Mouse (Mus musculus): ENCODE measurements around the gene Nlgn2. TPM values are rescaled to one million over a fixed set of nuclear protein-coding genes. Genes with fewer than 3 reads are reported as not detected.

Gene Nlgn2
- polyA plus RNA-seq, 1 experiment from 2014 or later = 1.6 TPM

DNA sequence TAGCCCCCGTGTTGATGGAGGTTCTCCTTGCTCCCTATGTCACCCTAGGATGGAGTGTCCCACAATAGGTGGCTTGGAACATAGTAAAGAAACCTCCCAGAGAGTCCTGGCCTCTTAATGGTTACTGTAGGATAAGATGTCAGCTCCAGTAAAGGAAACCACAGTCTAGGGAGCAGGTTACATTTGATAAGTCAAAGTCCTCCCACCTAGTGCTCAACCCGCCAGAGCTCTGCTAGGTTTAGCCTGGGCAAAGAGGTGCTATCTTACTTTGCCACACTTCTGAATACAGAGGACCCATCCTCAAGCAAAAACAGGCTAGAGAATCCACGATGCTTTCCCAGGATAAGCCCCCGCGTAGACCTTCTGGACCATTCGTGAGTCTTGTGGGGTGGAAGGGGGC lies 41.4 kb upstream of the Nlgn2 start:
- peaks cover 46% of the 10 kb centered on the region for H3K4me1 ChIP-seq (replicated peaks)
- no peaks in the 10 kb centered on the region for H3K36me3 ChIP-seq
- H3K4me3 ChIP-seq = peak overlapping the region; percentile 64
- WGBS = 83% methylated on average over 6 of the region's 6 CpGs
- H3K9me3 ChIP-seq (replicated peaks) = no peaks in the 10 kb centered on the region
- H3K27ac ChIP-seq = no peak overlapping the region
- no peak overlapping the region for H3K9ac ChIP-seq
- peak overlapping the region; percentile 80 for H3K4me2 ChIP-seq
- no peak for ATAC-seq (replicated peaks; ENCODE audit: insufficient number of reproducible peaks, insufficient read depth, low FRiP score, low read depth)
- H3K27me3 ChIP-seq = no peaks in the 10 kb centered on the region; the same call in 1 of the 2 replicates

DNA sequence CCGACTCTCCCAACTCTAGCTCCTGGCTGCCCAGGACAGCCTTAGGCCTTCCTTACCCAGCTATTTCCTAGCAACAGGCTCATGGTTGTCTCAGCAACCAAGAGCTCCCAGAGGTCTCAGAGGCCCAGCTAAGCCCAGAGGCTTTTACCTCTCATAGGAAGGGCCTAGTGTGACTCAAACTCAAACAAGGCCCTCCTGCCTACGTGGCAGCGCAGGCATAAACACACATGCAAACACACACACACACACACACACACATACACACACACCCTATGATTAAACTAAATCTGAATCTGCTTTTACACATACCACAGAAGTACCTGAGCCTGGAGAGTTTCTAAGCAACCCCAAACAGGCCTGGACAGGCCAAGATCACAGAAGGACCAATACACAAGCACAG lies 40.8 kb upstream of the Nlgn2 start:
- Histone ChIP-seq H3K36me3 (no peaks in the 10 kb centered on the region), H3K9ac (no peak overlapping the region), H3K4me1 (replicated peaks) (peaks cover 46% of the 10 kb centered on the region), H3K4me2 (no peak overlapping the region), H3K9me3 (replicated peaks) (no peaks in the 10 kb centered on the region), H3K27ac (no peak overlapping the region), H3K27me3 (no peaks in the 10 kb centered on the region; the same call in 1 of the 2 replicates), H3K4me3 (no peak overlapping the region)
- no peak for ATAC-seq (replicated peaks; ENCODE audit: insufficient number of reproducible peaks, insufficient read depth, low FRiP score, low read depth)
- WGBS = 87% methylated on average over 3 of the region's 3 CpGs

DNA sequence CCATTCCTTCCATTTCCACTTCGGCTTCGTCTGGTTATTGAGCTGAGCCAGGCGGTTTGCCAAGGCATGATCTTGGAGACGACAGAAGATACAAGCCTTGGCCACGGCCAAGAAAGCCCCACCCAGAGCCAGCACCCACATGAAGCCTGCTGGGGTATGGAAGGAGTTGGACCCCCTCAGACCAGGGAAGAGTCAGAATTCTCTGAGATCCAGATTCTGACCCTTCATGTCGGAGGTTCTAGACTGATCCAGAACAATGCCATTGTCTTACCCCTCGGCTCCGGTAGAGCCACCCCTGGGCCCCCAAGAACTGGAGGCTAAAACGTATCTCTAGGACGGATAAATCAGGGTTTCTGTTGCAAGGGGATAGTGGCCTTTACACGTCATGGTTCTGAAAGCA lies 40.3 kb upstream of the Nlgn2 start, which contains the start of gene Tmem95:
TSS of gene Tmem95 (minus strand) at position 141 of the 400 bp plus-strand sequence.
- peaks cover 46% of the 10 kb centered on the region for H3K4me1 ChIP-seq (replicated peaks)
- peak within 1 kb of the TSS; percentile 66; the same call in 1 of the 2 replicates for H3K27ac ChIP-seq
- H3K27me3 ChIP-seq = no peaks in the 10 kb centered on the region; the same call in 1 of the 2 replicates
- H3K9ac ChIP-seq = 0 out of 2 replicates have a peak within 1 kb of the TSS, but pooled peaks have one; percentile 3
- no peaks in the 10 kb centered on the region for H3K36me3 ChIP-seq
- WGBS = 79% methylated on average over 11 of the region's 11 CpGs
- H3K4me3 ChIP-seq = peak within 1 kb of the TSS; percentile 64
- no peaks in the 10 kb centered on the region for H3K9me3 ChIP-seq (replicated peaks)
- ATAC-seq (replicated peaks; ENCODE audit: insufficient number of reproducible peaks, insufficient read depth, low FRiP score, low read depth) = no peak
- peak within 1 kb of the TSS; percentile 53 for H3K4me2 ChIP-seq

DNA sequence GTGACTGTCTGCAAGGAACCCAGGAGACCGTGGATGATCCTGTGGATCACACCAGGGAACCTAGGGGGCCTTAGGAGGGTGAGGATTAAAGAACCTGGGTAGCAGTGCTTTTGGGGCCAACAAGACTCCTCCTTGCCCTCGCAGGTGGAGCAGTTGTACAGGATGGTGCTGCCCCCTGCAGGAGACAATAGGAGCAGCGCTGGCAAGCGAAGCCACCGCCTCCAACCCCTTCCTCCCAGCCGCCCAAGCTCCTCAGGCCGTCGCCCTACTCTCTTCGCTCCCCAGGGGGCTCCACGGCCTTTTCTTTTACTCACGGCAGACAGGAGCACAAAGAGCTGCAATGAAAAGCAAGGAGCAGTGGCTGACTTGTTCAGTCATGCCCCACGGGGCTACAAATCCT lies 39.3 kb upstream of the Nlgn2 start:
- peak; percentile 11; the same call in 1 of the 2 replicates for ATAC-seq (replicated peaks; ENCODE audit: insufficient number of reproducible peaks, insufficient read depth, low FRiP score, low read depth)
- H3K4me2 ChIP-seq = peak overlapping the region; percentile 53
- no peaks in the 10 kb centered on the region for H3K9me3 ChIP-seq (replicated peaks)
- peaks cover 42% of the 10 kb centered on the region for H3K4me1 ChIP-seq (replicated peaks)
- H3K27me3 ChIP-seq = no peaks in the 10 kb centered on the region
- no peaks in the 10 kb centered on the region for H3K36me3 ChIP-seq
- WGBS = 3% methylated on average over 12 of the region's 12 CpGs
- peak overlapping the region; percentile 66 for H3K27ac ChIP-seq
- H3K9ac ChIP-seq = 0 out of 2 replicates have a peak overlapping the region, but pooled peaks have one; percentile 3
- H3K4me3 ChIP-seq = peak overlapping the region; percentile 18

GRCm38 (mm10) chr11:69876186-69876585 lies 38.6 kb upstream of the Nlgn2 start:
- Histone ChIP-seq H3K27ac (peak overlapping the region; percentile 66), H3K4me2 (peak overlapping the region; percentile 53; the same call in 1 of the 2 replicates), H3K4me3 (no peak overlapping the region), H3K27me3 (no peaks in the 10 kb centered on the region), H3K4me1 (replicated peaks) (peaks cover 37% of the 10 kb centered on the region), H3K9me3 (replicated peaks) (no peaks in the 10 kb centered on the region), H3K36me3 (no peaks in the 10 kb centered on the region), H3K9ac (no peak overlapping the region)
- ATAC-seq (replicated peaks; ENCODE audit: insufficient number of reproducible peaks, insufficient read depth, low FRiP score, low read depth) = peak; percentile 36; the same call in 1 of the 2 replicates
- 45% methylated on average over 7 of the region's 7 CpGs for WGBS

- H3K9ac ChIP-seq = no peak overlapping the region
- H3K4me3 ChIP-seq = no peak overlapping the region
- ATAC-seq (replicated peaks; ENCODE audit: insufficient number of reproducible peaks, insufficient read depth, low FRiP score, low read depth) = no peak
- no peaks in the 10 kb centered on the region for H3K9me3 ChIP-seq (replicated peaks)
- H3K36me3 ChIP-seq = no peaks in the 10 kb centered on the region
- H3K4me1 ChIP-seq (replicated peaks) = peaks cover 19% of the 10 kb centered on the region
- no peak overlapping the region for H3K4me2 ChIP-seq
- H3K27me3 ChIP-seq = no peaks in the 10 kb centered on the region
- H3K27ac ChIP-seq = no peak overlapping the region
- WGBS = 79% methylated on average over 4 of the region's 4 CpGs
Measured at GRCm38 (mm10) chr11:69872451-69872850, 34.9 kb upstream of the Nlgn2 start.

GRCm38 (mm10) chr11:69871822-69872221 lies 34.2 kb upstream of the Nlgn2 start:
- no peak overlapping the region for H3K9ac ChIP-seq
- no peak overlapping the region for H3K27ac ChIP-seq
- H3K4me1 ChIP-seq (replicated peaks) = peaks cover 13% of the 10 kb centered on the region
- H3K9me3 ChIP-seq (replicated peaks) = no peaks in the 10 kb centered on the region
- no peak for ATAC-seq (replicated peaks; ENCODE audit: insufficient number of reproducible peaks, insufficient read depth, low FRiP score, low read depth)
- WGBS = 83% methylated on average over 7 of the region's 7 CpGs
- no peak overlapping the region for H3K4me2 ChIP-seq
- H3K27me3 ChIP-seq = no peaks in the 10 kb centered on the region
- no peak overlapping the region for H3K4me3 ChIP-seq
- H3K36me3 ChIP-seq = no peaks in the 10 kb centered on the region

DNA sequence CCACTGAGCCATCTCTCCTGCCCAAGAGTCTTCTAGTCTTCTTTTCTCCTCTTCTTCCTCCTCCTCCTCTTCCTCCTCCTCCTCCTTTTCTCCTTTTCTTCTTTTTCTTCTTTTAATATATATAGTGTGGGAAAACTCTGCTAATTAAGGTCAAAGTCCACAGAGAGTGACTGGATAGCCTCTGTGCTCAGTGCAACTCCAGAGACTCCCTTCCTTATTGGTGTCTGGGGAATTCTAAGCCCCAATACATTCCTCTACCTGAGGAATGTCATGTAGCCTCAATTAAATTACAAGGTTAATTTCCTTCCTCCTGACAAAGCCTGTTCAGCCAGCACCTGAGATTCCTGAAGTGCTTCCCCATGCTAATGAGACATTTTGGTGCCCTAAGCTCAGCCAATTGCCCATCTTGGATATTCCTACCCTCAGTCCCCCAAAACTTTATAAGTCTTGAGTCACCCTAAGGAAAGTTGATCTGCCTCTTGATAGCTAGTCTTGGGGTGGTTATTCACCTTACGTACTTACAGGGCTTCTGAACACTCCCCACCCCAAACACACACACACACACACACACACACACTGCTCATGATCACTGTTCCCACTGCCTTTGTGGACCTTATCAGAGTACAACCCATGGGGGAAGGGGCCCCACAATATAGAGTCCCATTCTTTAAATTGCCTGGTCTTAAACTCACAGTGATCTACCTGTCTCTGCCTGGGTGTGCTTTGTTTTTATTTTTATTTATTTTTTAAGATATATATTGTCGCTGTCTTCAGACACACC lies 32.9 kb upstream of the Nlgn2 start:
- H3K9me3 ChIP-seq (replicated peaks) = no peaks in the 10 kb centered on the region
- ATAC-seq (replicated peaks; ENCODE audit: insufficient number of reproducible peaks, insufficient read depth, low FRiP score, low read depth) = no peak
- 90% methylated on average over 2 of the region's 2 CpGs for WGBS

GRCm38 (mm10) chr11:69867335-69867734 lies 29.8 kb upstream of the Nlgn2 start:
- no peaks in the 10 kb centered on the region for H3K27me3 ChIP-seq
- 0 out of 2 replicates have a peak, but pooled peaks have one; percentile 14 for ATAC-seq (replicated peaks; ENCODE audit: insufficient number of reproducible peaks, insufficient read depth, low FRiP score, low read depth)
- H3K4me2 ChIP-seq = no peak overlapping the region
- H3K27ac ChIP-seq = no peak overlapping the region
- H3K4me3 ChIP-seq = no peak overlapping the region
- WGBS = 45% methylated on average over 9 of the region's 9 CpGs
- H3K9ac ChIP-seq = no peak overlapping the region
- peaks cover 4% of the 10 kb centered on the region for H3K4me1 ChIP-seq (replicated peaks)
- H3K9me3 ChIP-seq (replicated peaks) = no peaks in the 10 kb centered on the region
- H3K36me3 ChIP-seq = no peaks in the 10 kb centered on the region

More for the DNA sequence above, 32.9 kb upstream of the Nlgn2 start:
- Histone ChIP-seq H3K9ac (no peak overlapping the region), H3K4me3 (no peak overlapping the region), H3K36me3 (no peaks in the 10 kb centered on the region), H3K4me1 (replicated peaks) (0 out of 2 replicates have a peak, but pooled peaks cover under 1% of the 10 kb centered on the region), H3K4me2 (no peak overlapping the region), H3K27ac (no peak overlapping the region), H3K27me3 (no peaks in the 10 kb centered on the region)

DNA sequence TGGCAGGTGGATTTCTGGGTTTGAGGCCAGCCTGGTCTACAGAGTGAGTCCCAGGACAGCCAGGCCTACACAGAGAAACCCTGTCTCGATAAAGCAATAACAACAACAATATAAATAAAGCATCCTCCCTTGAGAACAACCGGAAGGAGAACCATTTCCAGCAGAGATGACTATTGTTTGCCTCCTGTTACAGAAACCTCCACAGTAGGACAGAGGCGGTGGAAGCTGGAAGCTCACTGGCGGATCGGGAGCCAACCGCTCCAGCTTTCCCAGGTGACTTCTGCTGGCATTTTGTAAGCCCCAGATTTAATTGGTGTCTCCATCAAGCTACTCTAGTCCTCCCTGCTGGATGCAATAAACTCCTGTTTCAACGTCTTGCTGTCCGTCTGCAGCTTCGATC lies 28.0 kb upstream of the Nlgn2 start:
- Histone ChIP-seq H3K4me2 (no peak overlapping the region), H3K4me1 (replicated peaks) (peaks cover 4% of the 10 kb centered on the region), H3K27me3 (no peaks in the 10 kb centered on the region), H3K9me3 (replicated peaks) (no peaks in the 10 kb centered on the region), H3K4me3 (no peak overlapping the region), H3K36me3 (no peaks in the 10 kb centered on the region), H3K9ac (no peak overlapping the region), H3K27ac (no peak overlapping the region)
- no peak for ATAC-seq (replicated peaks; ENCODE audit: insufficient number of reproducible peaks, insufficient read depth, low FRiP score, low read depth)
- 87% methylated on average over 9 of the region's 9 CpGs for WGBS

DNA sequence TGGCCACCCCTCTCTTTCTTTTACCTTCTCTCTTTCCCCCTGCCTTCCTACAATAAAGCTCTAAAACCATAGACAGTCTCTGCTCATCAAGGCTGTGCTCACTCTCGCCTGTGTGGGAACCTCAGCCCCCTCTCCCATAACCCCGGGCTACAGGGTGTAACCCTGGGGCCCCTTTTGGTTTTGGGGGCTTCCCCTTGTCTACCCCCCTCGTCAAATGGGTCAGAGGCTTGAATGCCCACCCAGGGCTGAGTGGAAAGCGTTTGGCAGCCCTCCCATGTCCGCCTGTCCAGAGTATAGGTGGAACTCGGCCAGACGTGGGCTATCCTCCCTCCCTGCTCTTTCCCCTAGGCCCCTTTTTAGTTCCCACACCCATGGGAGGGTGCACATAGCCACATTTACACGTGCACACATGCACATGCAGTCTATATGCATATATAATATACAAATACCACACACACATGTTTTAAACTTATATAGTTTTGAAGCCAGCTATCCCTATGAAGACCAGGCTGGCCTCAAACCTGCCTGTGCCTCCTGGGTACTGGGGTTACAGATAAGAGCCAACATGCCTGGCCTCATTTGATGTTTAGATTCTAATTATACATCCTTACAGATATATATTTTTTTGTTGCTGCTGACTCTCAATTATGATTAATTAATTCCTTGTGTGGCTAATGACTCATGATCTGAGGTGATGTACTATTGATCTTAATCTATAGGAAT lies 26.7 kb upstream of the Nlgn2 start:
- Histone ChIP-seq H3K9me3 (replicated peaks) (no peaks in the 10 kb centered on the region), H3K4me2 (no peak overlapping the region), H3K4me1 (replicated peaks) (peaks cover 4% of the 10 kb centered on the region), H3K27me3 (peaks cover 3% of the 10 kb centered on the region), H3K36me3 (no peaks in the 10 kb centered on the region), H3K4me3 (no peak overlapping the region), H3K27ac (peak overlapping the region; percentile 45; the same call in 1 of the 2 replicates), H3K9ac (no peak overlapping the region)
- 41% methylated on average over 8 of the region's 8 CpGs for WGBS
- ATAC-seq (replicated peaks; ENCODE audit: insufficient number of reproducible peaks, insufficient read depth, low FRiP score, low read depth) = no peak; the same call in 1 of the 2 replicates
